Mouse (Mus musculus) T-helper 2 cell (primary cell): ENCODE results near the gene Ap5b1.

Experiments
- in situ Hi-C: fragments of 300-600 bp; cut with MboI, MseI; formaldehyde crosslinking; loops from one replicate; pipeline ENCODE4 v1.15.1; 2025; ENCODE audit warnings: high pct_unique_total_duplicates

Gene Ap5b1

DNA sequence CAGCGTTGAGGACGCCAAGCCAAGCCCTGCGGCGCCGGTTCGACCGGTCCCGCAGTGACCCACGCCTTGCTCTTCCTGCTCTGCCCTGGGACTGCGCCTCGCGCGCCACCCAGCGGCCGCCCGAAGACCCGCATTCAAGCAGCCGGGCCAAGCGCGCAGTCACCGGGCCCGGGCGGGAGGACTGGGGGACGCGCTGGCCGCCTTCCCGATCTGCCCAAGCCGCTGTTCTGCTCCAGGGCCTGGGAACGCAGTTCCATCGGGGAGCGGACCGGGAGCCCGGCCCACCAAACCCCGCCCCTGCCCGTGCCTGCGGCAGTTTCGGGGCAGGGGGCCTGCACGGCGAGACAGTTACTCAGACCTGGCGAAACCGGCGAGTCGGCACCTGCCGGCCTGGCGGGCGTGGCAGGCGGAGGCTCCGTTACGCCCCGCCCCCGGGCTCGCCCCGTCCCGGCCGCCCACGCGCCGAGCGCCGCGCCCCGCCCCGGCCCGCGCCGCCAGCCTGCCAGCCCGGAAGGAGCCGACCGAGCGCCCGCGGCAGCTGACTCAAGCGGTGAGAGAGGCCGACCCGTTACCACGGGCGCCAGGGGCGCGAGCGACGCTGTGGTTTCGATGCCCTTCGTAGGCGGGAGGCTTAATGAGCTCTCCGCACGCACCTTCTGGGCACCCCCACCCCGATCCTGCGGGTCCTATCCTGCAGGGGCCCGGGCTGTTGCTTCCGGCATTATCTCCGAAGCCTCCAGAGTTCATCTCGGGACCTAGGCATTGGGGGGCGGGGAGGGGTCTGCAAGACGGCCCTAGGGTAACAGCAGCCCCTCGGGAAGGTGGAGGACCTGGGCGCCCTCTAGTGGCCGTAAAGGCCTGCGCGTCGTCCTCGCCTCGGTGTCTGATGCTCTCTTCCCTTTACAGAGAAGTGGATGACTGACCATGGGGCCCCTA lies at the start of gene Ap5b1:
Gene Ap5b1 (plus strand): TSS at position 492 of the 936 bp plus-strand sequence.
- in situ Hi-C loops = loop anchor here (5.0 kb wide), 1 partner anchor 36 kb away; no protein-coding TSS in a partner anchor

DNA sequence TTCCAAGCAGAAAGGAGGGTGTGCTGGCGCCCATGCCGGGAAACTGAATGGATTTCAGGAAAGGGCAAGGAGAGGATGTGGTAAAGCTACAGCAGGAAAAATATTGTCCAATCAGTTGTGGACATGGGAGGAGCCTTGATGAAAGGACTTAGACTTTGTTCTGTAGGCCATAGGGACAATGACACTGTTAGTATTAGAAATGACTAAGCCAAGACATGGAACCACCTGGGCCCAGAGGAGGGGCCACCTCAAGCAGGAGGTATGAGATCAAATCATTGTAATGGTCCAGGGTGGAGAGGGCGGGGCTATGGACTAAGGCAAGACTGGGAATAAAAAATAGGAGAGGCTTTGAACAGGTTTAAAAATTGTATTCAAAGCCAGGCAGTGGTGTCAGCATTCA lies 49.1 kb upstream of the Ap5b1 start:
- in situ Hi-C loops = no loop called here

DNA sequence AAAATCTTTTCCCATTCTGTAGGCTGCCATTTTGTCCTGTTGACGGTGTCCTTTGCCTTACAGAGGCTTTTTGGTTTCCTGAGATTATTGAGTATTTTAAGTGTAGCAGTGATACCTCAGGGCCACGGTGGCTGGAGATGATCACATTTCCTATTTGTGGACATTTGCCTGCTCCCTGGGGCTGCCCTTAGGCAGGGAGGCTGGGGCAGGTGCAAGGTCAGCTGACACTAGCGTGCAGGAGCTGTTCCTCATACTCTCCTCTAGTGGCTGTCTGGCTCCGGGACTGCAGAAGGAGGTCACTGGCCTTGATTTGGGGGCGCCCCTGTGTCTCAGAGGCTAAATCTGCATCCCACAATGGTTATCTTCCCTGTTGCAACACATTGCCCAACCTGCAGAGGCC lies 42.6 kb upstream of the Ap5b1 start:
- in situ Hi-C loops = no loop called here

DNA sequence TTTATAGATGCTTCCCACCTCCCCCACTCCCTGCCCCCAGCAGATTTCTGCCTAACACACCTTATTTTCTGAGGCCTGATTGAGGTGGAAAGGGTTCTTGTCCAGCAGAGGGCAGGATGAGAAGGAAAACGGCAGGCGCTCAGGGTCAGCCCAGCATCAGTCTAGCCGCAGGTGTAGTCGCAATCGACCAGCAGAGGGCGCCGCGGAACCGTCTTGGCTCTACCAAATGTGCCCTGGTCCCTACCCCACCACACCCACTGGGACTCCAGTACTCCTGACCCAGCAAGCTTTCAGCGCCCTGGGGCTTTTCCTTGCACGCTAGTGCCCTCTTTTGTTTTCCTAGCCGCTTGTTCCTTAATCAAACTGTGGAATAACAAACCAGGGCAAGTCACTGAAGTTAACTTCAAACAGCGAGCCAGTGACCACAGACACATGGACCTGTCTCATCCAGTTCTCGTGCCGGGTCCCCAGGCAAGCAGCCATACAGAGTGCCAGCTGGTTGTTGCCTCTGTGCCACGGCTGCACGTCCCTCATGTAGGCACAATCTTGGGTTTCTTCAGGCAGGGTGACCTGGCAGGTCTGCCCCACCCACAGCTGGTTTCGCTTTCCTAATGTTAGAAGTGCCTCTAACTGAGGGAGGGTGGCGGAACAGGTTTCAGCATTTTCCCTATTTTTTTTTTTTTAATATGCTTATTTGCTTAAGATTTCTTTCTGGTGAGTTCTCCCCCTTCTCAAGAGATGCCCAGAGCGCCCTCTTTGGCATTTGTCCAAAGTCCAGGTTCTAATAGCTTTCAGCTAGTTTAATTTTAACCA lies 38.3 kb upstream of the Ap5b1 start:
- in situ Hi-C loops = loop anchor here (5.0 kb wide), 1 partner anchor 38 kb away; the partner anchor contains the start of gene Ap5b1

DNA sequence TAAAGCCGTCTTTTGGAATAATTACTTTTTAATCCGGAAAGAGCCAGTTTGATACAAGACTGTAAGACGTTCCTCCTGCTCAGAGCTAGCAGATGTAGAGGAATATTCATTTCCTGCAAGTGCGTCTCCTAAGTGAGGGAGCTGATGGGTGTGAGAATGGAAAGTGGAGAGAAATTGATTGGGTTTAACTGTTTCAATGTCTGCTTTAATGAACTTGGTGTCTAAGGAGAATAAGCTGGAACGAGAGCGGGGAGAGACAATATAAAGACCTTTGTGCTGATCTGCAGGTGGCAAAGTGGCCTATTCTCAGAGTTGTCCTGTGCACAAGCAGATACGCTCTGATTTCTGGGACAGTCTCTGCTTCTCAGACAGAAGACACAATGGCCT lies 37.7 kb upstream of the Ap5b1 start:
- in situ Hi-C loops = loop anchor here (5.0 kb wide), 1 partner anchor 37 kb away; the partner anchor contains the start of gene Ap5b1

DNA sequence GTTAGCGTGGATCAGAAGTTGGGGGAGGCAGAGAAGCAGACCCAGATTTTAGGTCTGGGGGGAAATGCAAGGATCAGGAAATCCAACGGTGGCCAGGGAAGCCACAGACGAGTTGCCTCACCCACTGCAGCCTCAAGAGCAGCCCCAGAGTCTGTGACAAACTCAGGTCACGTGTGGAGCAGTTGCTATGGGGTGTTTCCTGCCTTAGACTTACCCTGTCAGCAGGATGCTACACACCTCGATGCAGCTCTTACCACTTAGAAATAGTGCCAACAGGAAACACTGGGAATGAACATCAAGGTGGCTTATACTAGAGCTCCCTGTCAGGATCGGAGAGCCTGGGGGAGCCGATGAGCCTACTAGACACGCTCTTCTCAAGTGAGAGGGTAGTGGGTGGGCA lies 35.3 kb upstream of the Ap5b1 start:
- in situ Hi-C loops = loop anchor here (5.0 kb wide), 1 partner anchor 35 kb away; the partner anchor contains the start of gene Ap5b1

DNA sequence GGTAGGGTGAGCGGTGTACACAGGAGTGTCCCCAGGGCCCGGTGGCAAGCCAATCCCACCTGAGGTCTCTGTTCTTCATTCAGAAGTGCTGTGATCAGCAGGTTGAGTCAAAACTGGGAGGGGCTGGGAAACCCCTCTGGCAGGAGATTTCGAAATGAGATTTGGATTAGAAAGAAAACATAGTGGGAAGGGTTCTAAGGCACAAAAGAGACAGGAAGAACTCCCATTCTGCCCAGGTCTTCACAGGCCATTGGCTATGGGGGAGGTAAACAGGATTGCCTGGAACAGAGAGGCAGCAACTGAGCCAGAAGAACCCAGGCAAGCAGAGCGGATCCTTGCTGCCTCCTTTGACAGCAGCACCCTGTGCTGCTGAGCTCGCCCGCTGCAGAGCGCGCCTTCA lies 29.0 kb upstream of the Ap5b1 start:
- in situ Hi-C loops = no loop called here

DNA sequence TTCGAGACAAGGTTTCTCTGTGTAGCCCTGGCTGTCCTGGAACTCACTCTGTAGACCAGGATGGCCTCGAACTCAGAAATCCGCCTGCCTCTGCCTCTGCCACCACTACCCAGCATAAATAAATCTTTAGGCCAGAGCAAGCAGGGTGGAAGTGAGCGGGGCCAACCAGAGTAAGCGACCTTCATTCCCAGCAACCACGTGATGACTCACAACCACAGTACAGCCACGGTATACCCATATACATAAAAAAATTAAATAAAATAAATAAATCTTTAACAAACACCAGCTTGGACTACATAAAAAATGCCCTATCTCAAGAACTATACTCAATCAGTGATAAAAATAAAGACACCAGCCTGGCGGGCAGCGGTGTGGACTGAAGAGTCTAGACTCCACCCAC lies 24.5 kb upstream of the Ap5b1 start:
- in situ Hi-C loops = no loop called here

DNA sequence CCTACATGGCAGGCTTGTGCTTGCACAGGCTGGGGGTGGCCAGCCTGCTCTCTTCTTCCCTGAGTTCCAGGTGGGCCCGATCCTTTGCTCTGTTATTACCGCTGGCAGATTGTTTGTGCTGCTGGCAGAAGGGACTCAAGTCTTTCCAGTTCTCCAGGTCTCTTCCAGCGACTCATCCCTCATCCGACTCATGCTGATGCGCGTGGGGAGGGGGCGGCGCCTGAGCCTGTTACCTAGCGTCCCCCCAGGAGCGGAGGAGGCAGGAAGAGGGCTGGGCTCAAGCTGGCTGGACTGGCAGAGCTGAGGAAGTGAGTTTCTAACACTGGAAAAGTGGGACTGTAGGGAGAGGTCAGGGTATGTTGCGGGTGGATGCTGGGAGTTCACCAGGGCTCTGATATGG lies 23.8 kb upstream of the Ap5b1 start:
- in situ Hi-C loops = no loop called here

DNA sequence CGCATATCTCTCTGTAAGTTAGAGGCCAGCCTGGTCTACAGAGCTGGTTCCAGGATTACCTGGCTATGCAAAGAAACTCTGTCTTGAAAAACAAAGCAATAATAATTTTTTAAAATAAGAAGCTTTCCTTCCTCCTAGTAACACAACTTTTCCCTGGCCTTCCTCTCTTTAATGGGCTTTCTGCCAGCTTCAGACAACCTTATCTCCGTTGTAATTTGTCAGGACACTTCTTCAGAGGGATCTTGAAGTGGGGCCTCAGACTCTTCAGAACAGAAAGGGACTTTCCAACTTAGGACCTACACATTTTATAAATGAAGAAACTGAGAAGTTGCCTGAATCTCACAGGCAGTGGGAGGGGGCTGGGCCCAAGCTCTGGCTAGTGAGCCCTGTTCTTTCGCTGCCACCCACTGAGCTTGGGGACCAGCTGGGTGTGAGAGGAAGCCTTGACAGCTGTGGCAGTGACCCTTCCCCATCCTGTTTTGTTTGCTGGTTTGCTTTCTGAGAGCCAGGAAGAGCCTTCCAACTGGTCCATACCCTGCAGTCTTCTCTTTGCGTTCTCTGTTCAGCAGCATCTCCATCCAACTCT lies 20.3 kb upstream of the Ap5b1 start:
- in situ Hi-C loops = no loop called here

DNA sequence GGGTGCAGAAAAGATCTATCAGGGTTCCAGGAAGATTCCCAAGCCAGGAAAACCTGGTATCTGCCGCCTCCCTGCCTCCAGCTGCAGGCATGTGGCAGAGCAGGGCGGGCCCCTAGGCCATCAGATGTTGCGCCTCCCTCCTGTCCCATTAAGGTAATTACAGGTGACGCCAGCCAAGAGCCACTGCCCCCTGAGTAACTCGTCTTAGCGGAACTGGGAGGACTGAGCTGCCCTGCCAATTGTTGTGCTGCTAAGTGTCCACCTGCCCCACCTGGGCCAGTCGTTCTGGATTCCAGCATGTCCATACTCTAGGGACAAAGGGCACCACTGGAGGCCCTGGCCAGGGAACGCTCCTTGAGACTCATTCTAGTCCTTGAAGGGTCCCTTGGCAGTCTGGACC lies 14.0 kb upstream of the Ap5b1 start:
- in situ Hi-C loops = no loop called here

DNA sequence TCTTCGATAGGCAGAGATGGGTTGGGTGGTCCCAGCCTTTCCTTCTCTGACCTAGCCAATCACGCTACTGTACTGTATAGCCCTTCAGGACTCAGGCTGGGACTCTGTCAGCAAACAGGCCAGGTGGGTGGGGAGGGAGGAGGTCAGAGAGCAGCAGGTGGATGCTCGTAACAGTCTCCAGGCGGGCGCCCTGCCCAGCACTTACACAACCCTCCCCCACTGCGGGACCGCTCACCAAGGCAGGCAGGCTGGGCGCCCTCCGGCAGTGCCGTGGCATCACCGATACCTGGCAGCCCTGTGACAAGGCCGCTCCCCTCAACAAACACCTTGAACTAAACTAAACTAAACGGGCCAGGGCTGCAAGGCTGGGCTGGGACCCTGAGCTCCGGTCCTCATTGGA lies 13.6 kb upstream of the Ap5b1 start:
- in situ Hi-C loops = no loop called here

DNA sequence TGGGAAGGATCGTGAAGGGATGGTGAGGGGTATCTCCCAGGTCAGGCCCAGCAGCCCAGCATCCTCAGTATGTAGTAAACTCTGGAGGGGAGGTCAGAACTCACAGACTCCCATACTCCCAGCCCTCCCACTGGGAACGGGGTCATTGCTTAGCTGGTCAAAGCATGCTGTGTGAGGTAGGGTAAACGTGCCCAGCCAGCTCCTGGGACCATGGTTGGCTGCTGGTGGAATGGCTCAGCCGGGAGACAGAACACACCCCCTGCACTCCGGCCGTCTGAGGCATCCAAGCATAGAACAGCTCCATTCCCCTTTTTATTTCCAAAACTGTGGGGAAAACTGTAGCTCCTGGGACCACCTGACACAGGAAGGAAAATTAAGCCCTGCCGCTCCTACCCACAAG lies 9.7 kb upstream of the Ap5b1 start:
- in situ Hi-C loops = no loop called here

DNA sequence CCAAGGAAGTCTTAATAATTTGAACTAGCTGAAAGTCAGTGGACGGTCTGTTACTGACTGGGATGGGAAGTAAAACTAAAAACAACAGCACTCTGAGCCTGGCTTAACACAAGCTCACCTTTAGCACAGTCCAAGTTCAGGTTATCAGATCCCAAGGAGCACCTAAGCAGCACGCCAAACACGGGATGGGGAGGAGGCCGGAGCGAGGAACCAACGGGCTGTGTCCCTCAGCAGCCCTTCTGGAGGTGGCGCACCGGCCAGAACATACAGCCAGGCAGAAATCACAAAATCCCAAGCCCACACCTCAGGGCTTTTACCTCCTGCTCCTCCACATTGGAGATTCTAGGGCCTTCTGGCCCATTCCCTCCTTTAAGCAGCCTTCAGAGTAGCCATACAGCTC lies 9.1 kb upstream of the Ap5b1 start:
- in situ Hi-C loops = no loop called here

DNA sequence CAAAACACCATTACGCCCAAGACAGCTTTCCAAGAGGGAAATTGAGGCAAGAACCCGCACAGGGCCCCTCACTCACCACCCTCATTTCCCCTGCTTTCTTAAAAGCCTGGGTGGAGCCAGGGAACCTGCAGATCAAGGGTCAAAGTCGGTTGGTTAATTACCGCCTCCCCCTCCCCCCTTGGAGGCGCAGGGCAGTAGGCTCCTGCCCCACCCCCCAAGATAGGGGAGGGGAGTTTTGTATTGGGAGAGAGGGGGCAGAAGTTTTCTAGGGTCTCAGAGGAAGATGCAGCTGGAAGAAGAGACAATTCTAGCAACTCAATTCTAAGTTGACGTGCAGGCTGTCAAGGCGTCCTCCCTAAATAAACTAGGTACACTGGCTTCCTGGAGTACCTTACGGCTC lies 8.6 kb upstream of the Ap5b1 start:
- in situ Hi-C loops = no loop called here

DNA sequence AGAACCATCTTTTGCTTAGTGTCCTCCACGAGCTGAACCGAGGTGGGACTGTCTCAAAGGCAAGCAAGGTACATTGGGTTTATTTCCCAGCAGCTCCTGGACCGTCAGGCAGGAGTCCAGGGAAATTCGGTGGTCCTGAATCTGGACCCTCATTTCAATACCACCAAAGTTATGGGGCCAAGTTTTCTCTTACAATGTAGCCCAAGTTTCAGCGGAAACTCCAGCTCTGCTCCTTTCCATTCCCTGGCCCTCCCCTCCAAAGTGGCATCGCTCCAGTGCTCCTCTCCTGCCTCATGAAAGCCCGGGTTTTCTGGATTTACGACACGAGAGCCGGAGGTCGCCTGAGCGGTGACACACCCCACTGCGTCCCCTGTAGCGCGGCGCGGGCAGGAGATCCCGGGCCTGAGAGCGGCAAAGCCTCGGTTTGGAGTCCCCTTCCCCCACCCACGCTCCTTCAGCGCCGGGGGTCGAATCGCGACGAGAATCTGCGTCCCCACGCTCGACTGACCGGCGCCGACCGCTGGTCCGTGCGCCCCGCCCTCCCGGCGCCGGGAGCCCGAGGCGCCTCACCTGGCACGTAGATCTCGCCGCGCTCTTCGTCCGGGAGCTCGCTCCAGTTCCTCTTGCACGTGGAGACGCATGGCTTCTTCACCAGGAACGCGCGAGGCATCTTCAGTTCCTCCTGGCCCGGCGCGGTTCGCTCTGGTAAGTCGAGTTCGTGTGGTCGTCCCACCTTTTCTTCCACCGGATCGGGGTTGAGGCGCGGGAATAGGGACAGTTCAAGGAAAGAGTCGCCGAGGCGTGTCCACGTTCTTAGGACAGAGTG lies 8.0 kb upstream of the Ap5b1 start:
- in situ Hi-C loops = no loop called here

DNA sequence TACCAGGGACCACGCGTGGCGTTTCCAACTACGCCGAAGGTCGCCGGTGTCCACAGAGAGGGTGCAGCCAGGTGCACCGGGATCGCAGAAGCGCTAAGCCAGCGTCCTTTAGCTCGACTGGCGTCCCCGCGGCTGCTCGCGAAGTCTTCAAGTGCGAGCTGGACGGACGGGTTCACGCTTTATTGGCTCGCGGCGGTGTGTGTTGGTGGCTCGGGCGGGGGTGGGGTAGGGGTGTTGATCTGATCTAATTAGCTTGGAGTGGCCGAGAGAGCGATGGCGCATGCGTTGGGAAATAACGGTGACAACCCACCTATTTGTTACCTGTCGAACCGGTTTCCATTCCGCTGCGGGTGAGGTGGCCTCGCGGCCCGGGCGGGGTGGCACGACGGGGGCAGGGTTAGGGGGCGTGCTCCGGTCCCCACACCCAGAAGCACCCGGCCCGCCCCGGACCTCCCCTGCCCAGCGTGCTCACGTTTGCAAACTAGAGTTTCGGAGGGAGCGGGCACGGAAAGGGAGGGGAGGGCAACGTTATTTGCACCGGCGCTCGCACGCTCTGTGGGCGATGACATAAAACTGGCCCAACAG lies 7.3 kb upstream of the Ap5b1 start, which contains the start of gene Ovol1:
Gene Ovol1 (minus strand): TSS at position 190 of the 585 bp plus-strand sequence.
- in situ Hi-C loops = no loop called here

DNA sequence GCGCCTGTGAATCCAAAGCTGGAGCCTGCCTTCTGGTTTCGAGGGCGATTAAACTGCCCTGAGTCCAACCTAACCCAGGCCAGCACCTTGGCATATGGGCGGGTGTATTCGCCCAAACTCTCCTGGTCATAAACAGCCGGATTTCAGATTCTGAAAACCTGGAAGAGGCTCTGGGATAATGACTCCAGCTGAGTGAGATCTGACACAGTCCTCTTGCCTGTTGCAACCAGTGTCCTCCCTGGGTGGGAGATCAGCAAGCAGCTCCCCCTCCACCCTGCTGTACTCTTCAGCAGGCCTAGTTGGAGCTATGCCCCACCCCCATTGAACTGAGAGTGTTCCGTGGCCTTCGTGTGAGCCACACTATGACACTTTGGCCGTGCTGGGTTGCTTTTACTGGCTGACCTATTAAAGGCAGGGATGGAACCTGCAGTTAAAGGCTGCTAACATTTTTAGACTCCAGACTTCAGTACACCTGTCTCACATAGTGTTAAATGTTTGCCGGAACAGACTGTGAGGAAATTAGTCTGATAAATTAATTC lies 6.5 kb upstream of the Ap5b1 start:
- in situ Hi-C loops = no loop called here

DNA sequence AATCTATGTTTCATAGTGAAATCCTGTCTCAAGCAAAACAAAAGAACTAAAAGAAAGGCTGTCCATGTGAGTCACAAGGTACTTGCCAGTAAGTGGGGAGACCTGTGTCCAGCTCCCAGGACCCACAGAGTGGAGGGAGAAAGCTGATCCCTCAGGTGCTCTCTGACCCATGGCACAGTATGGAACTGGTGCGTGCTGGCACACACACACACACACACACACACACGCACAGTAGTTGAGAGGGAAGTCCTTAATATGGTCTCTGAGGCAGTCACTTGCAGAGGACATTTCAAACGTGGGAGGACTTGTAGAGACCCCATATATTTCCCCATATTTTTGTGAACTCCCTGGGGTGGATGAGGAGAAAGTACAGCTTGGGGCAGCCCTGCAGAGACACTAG lies 5.9 kb upstream of the Ap5b1 start:
- in situ Hi-C loops = no loop called here

DNA sequence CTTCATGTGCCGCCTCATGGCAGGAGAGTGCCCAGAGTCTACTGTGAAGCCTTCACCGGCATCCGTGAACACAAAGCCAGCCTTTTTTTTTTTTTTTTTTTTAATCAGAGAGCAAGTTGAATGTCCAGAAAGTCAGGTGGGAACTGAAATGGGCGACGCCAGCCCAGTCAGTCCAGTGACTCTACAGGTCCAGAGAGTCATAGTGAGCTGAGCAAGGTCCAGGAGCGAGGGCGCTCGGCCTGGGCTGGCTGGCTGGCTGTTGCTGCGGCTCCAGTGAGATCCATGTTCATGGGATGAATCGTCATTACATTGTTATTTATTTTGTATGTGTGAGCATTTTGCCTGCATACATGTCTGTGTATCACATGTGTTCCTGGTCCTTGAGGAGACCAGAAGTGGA lies 5.0 kb upstream of the Ap5b1 start:
- in situ Hi-C loops = no loop called here
